Mouse (Mus musculus) stomach, embryonic 16.5 days (tissue): ENCODE data around the gene Lgmn. TPM values are rescaled to one million over a fixed set of nuclear protein-coding genes. Genes with fewer than 3 reads are reported as not detected.

ENCODE experiments used
- ATAC-seq: fragments of 200-750 bp; cut with Nextera tagmentation; 2 replicates; pipeline ENCODE4 v1.8.0; 2017; ENCODE audit warnings: moderate number of reproducible peaks, moderate TSS enrichment; ENCODE audit not compliant: insufficient read depth, low FRiP score
- H3K27ac ChIP-seq: fragments of 300-500 bp; sonication (generic); 2 replicates; pipeline ENCODE4 v1.5.1; 2014; ENCODE audit warnings: low read length
- H3K27me3 ChIP-seq: fragments of 300-500 bp; sonication (generic); 2 replicates; pipeline ENCODE4 v1.6.1; 2014; ENCODE audit warnings: low read length, control low read depth, mixed read lengths; ENCODE audit not compliant: control insufficient read depth, insufficient read depth
- H3K36me3 ChIP-seq: fragments of 300-500 bp; sonication (generic); 2 replicates; pipeline ENCODE4 v1.6.1; 2014; ENCODE audit warnings: low read length; ENCODE audit not compliant: control insufficient read depth, insufficient read depth
- H3K4me1 ChIP-seq: fragments of 300-500 bp; sonication (generic); 2 replicates; pipeline ENCODE4 v1.6.1; 2014; ENCODE audit warnings: low read length, control low read depth, mixed read lengths; ENCODE audit not compliant: control insufficient read depth, insufficient read depth
- H3K4me2 ChIP-seq: fragments of 300-500 bp; sonication (generic); 2 replicates; pipeline ENCODE4 v1.6.1; 2014; ENCODE audit warnings: low read depth, low read length, mixed read lengths
- H3K4me3 ChIP-seq: fragments of 300-500 bp; sonication (generic); replicated peaks from 2 replicates; pipeline ENCODE4 v1.5.1; 2014; ENCODE audit warnings: mild to moderate bottlenecking, low read length
- H3K9ac ChIP-seq: fragments of 300-500 bp; sonication (generic); 2 replicates; pipeline ENCODE4 v1.6.1; 2014; ENCODE audit warnings: low read length
- H3K9me3 ChIP-seq: fragments of 300-500 bp; sonication (generic); replicated peaks from 2 replicates; pipeline ENCODE4 v1.6.1; 2016; ENCODE audit warnings: low read length, control low read depth; ENCODE audit not compliant: control insufficient read depth
- WGBS: fragments of 180-500 bp; shearing (Covaris S2); extraction: QIAGEN DNeasy Blood & Tissue Kit; methylation state at CpG from one replicate; pipeline ENCODE4 v1.1.7; 2014; 5-methylcytosine and 5-hydroxymethylcytosine counted together
- polyA plus RNA-seq: library from polyadenylated mRNA; unstranded; fragments of >200 nt; fragmentation: Nextera tagmentation; extraction: Ambion mirVana; gene quantifications from 2 replicates; pipeline ENCODE4 v1.2.1, GENCODE M21; 2015

Lgmn gene
- polyA plus RNA-seq, 1 experiment from 2014 or later = 86.5 TPM

GRCm38 (mm10) chr12:102438983-102439631 lies 506 bp downstream of the Lgmn start:
- Histone ChIP-seq H3K36me3 (no peaks in the 10 kb centered on the region), H3K9me3 (no peaks in the 10 kb centered on the region), H3K27ac (peak overlapping the region; percentile 27; the same call in 1 of the 2 replicates), H3K27me3 (no peaks in the 10 kb centered on the region), H3K4me1 (peaks cover 5% of the 10 kb centered on the region; the same call in 1 of the 2 replicates), H3K4me2 (peak overlapping the region; percentile 82), H3K9ac (peak overlapping the region; percentile 84), H3K4me3 (peak overlapping the region; percentile 80)
- peak; percentile 2; the same call in 1 of the 2 replicates for ATAC-seq
- WGBS = 2% methylated on average over 20 of the region's 20 CpGs

GRCm38 (mm10) chr12:102437952-102438351 lies 1.7 kb downstream of the Lgmn start:
- H3K27me3 ChIP-seq = no peaks in the 10 kb centered on the region
- no peaks in the 10 kb centered on the region for H3K36me3 ChIP-seq
- no peak overlapping the region for H3K27ac ChIP-seq
- no peak for ATAC-seq
- H3K4me1 ChIP-seq = peaks cover 5% of the 10 kb centered on the region; the same call in 1 of the 2 replicates
- no peak overlapping the region for H3K9ac ChIP-seq
- H3K9me3 ChIP-seq = no peaks in the 10 kb centered on the region
- H3K4me2 ChIP-seq = peak overlapping the region; percentile 82; the same call in 1 of the 2 replicates
- 64% methylated on average over 5 of the region's 5 CpGs for WGBS
- peak overlapping the region; percentile 80 for H3K4me3 ChIP-seq

- ATAC-seq = no peak
- no peaks in the 10 kb centered on the region for H3K36me3 ChIP-seq
- no peaks in the 10 kb centered on the region for H3K27me3 ChIP-seq
- H3K9ac ChIP-seq = no peak overlapping the region
- 65% methylated on average over 10 of the region's 10 CpGs for WGBS
- H3K4me3 ChIP-seq = no peak overlapping the region
- H3K27ac ChIP-seq = peak overlapping the region; percentile 1; the same call in 1 of the 2 replicates
- no peaks in the 10 kb centered on the region for H3K9me3 ChIP-seq
- peak overlapping the region; percentile 7; the same call in 1 of the 2 replicates for H3K4me2 ChIP-seq
- H3K4me1 ChIP-seq = peaks cover 5% of the 10 kb centered on the region; the same call in 1 of the 2 replicates
These were observed 2.6 kb downstream of the Lgmn start for GRCm38 (mm10) chr12:102436939-102437526.

- Histone ChIP-seq H3K4me2 (no peak overlapping the region), H3K4me1 (peaks cover 5% of the 10 kb centered on the region; the same call in 1 of the 2 replicates), H3K4me3 (no peak overlapping the region), H3K9ac (no peak overlapping the region), H3K27me3 (no peaks in the 10 kb centered on the region), H3K9me3 (no peaks in the 10 kb centered on the region), H3K36me3 (no peaks in the 10 kb centered on the region), H3K27ac (no peak overlapping the region)
- WGBS = 85% methylated on average over 4 of the region's 4 CpGs
- ATAC-seq = no peak
These were observed 5.5 kb downstream of the Lgmn start for GRCm38 (mm10) chr12:102434107-102434506.

GRCm38 (mm10) chr12:102432238-102432637 lies 7.4 kb downstream of the Lgmn start:
- ATAC-seq = no peak
- no peak overlapping the region for H3K4me2 ChIP-seq
- no peaks in the 10 kb centered on the region for H3K4me1 ChIP-seq
- H3K27ac ChIP-seq = no peak overlapping the region
- H3K4me3 ChIP-seq = no peak overlapping the region
- 74% methylated on average over 12 of the region's 12 CpGs for WGBS
- H3K9ac ChIP-seq = no peak overlapping the region
- H3K36me3 ChIP-seq = no peaks in the 10 kb centered on the region
- no peaks in the 10 kb centered on the region for H3K9me3 ChIP-seq
- H3K27me3 ChIP-seq = no peaks in the 10 kb centered on the region

- H3K36me3 ChIP-seq = no peaks in the 10 kb centered on the region
- H3K4me3 ChIP-seq = no peak overlapping the region
- no peaks in the 10 kb centered on the region for H3K9me3 ChIP-seq
- H3K27me3 ChIP-seq = no peaks in the 10 kb centered on the region
- H3K4me1 ChIP-seq = no peaks in the 10 kb centered on the region
- no peak overlapping the region for H3K4me2 ChIP-seq
- WGBS = 83% methylated on average over 4 of the region's 4 CpGs
- H3K27ac ChIP-seq = no peak overlapping the region
- no peak overlapping the region for H3K9ac ChIP-seq
- ATAC-seq = no peak
These were observed 9.4 kb downstream of the Lgmn start for GRCm38 (mm10) chr12:102430228-102430627.

GRCm38 (mm10) chr12:102429656-102430055 lies 10.0 kb downstream of the Lgmn start:
- Histone ChIP-seq H3K36me3 (no peaks in the 10 kb centered on the region), H3K27me3 (no peaks in the 10 kb centered on the region), H3K4me3 (no peak overlapping the region), H3K27ac (no peak overlapping the region), H3K9ac (no peak overlapping the region), H3K9me3 (no peaks in the 10 kb centered on the region), H3K4me2 (no peak overlapping the region), H3K4me1 (no peaks in the 10 kb centered on the region)
- 99% methylated on average over 5 of the region's 5 CpGs for WGBS
- ATAC-seq = no peak

- Histone ChIP-seq H3K9ac (no peak overlapping the region), H3K27ac (no peak overlapping the region), H3K9me3 (no peaks in the 10 kb centered on the region), H3K4me3 (no peak overlapping the region), H3K4me2 (no peak overlapping the region), H3K27me3 (no peaks in the 10 kb centered on the region), H3K36me3 (no peaks in the 10 kb centered on the region), H3K4me1 (no peaks in the 10 kb centered on the region)
- 87% methylated on average over 7 of the region's 7 CpGs for WGBS
- peak; percentile 68 for ATAC-seq
These were observed 13.3 kb downstream of the Lgmn start for GRCm38 (mm10) chr12:102426285-102426684.

GRCm38 (mm10) chr12:102425048-102425578 lies 14.5 kb downstream of the Lgmn start:
- Histone ChIP-seq H3K4me2 (no peak overlapping the region), H3K27me3 (no peaks in the 10 kb centered on the region), H3K27ac (no peak overlapping the region), H3K9me3 (no peaks in the 10 kb centered on the region), H3K36me3 (no peaks in the 10 kb centered on the region), H3K9ac (no peak overlapping the region), H3K4me3 (no peak overlapping the region), H3K4me1 (0 out of 2 replicates have a peak, but pooled peaks cover 4% of the 10 kb centered on the region)
- WGBS = 73% methylated on average over 4 of the region's 4 CpGs
- ATAC-seq = no peak
